Mouse (Mus musculus): ENCODE data around the gene Unc119.

The Unc119 gene

DNA sequence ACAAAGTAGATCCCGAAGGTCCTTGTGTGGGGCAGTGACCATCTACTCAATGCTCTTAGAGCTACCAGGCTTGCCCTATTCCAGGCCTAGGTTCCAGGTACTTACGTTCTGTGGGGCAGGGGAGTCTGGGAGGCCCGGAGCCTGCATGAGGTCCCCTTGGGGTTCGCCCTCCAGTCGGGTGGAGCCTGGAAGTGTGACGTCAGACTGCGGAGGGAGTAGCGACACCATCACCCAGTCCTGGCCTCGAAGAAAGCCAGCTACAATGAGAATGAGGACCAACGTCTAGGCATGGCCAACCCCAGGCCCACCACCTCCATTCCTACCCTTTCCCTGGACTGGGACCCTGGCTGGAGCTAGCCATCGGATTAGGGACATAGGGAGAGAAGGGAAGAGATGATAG, 28.4 kb downstream of the Unc119 start:
- DNase-seq (ENCODE audit: low spot score in 2 of 2) = no peak

DNA sequence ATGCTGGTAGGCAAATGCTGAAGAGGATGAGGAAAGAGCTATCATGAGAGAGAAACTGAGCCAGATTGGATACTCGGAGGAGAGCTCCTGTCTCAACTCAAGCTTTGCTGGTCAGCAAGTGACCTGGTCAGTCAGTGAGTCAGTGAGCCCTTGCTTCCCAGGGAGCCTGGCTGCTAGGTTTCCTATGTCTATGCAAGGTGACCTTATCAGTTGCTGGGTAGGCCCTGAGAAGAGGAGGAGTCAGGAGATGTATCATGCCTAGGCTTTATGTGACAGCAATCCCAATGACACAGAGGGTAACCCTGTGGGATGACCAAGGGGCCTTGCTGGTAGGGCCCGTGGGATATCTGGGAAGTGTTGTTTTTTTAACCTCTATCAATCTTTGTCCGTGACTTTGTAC, 28.9 kb downstream of the Unc119 start:
- DNase-seq (ENCODE audit: low spot score in 2 of 2) = no peak

DNA sequence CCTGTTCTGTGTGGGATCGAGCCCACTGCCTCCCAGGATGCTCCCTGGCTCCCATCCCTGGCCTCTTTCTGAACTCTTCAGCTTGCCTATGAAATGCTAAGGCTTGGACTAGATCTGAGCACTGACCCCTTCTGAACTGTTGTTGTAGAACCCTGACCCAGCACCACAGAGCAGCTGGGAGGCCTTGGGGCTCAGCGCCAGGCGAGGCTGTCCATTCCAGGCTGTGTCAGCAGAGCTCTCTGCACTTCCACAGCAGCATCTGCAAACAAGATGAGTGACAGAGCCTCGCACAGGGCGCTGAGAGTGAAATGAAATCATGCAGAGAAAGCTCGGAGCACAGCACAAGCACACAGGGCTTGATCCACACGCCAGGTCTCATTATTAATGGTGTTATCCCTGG, 29.3 kb downstream of the Unc119 start:
- no peak for DNase-seq (ENCODE audit: low spot score in 2 of 2)

DNA sequence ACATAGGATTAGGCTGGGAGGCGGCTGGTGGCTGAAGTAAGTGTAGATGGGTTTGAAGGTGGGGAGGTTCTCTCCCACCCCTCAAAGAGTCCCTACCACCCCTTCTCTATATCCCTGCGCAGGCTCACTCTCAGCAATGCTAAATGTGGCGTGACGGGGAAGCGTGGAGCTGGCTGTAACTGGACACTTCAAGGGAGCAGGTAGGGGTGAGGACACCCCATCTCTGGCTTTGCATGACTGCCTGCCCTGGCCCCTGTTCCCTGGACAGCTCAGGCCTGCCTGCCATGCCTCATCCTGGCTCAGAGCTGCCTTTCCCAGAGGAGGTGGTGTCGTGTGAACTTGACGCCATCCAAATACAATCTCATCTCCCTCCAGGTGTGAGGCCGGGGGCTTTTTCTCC, 30.9 kb downstream of the Unc119 start:
- no peak for DNase-seq (ENCODE audit: low spot score in 2 of 2)

DNA sequence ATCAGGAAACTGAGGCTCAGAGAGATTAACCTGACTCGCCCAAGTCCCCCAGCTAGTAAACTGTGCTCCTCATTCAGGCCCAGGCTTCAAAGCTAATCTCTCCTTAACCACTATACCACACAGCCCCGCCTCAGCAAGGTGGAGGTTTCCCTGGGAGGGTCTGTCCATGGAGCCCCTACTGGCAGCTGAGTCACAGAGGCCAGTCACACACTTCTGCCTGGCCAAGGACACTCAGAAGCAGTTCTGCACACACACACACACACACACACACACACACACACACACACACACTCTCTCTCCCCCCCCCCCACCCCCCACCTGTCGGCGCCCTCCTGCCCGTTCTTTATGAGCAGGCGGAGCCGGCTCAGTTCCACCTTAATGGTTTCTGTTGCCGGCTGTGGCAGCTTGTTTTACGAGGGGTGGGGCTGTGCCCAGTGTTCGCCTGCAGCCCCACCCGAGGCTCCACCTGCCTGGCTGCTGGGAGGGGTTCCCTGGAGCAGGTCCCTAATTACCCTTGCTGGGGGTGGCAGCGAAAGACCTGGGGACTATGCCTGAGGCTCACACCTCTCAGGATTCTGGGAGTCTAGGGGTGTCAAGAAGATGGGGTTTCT, 34.4 kb downstream of the Unc119 start:
- DNase-seq (ENCODE audit: low spot score in 2 of 2) = no peak

DNA sequence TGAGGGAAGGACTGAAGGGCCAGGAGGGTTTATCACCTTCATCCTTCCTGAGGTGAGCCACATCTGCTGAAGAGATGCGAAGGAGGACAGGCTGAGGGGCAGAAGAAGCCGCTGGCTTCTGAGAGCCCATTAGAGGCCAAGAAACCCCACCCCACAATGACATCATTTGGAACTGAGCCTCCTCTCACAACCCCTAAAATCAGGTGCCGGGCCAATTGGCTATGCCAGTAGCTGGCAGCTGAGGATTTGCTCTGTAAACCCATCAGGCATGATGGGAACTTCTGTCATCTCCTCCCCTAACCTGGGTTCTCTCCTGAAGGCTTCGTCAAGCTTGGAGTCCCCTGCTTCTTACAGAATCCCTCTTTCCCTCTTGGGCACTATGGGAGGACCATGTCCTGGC, 37.1 kb downstream of the Unc119 start:
- DNase-seq (ENCODE audit: low spot score in 2 of 2) = no peak

DNA sequence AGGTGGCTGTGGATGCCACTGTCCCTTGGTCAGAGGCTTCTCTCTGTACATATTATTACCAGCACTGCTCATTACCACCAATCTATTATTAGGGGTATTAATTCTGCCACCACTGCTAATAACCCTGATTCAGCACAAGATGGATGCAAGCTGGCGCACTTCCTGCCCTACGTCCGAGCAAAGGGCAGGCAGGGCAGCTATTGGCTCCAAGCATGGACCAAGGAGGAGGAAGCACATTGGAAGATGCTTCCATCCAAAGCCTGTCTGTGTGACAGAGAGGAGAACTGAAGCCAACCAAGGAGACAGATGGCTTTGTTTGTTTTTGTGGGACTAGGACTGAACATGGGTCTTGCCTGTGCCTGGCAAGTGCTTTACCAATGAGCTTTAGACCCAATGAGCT, 37.7 kb downstream of the Unc119 start:
- no peak for DNase-seq (ENCODE audit: low spot score in 2 of 2)

DNA sequence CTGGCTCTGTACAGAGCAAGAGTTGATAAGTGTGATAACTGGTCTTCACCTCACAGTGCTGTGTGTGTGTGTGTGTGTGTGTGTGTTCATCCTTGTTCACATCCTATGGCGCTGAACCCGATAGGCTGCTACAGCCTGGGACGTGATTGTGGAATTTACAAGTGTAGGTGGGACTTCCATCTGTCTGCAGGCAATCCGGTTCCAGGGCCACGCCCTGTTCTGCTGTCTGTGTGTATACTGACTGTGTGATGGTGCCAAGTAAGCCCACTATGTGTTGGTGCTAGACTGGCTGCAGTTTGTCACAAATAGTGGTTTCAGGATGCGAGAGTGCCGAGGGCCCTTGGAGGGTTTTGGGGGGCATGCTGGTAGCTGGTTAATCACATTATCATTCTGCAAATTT, 39.0 kb downstream of the Unc119 start:
- DNase-seq (ENCODE audit: low spot score in 2 of 2) = no peak

DNA sequence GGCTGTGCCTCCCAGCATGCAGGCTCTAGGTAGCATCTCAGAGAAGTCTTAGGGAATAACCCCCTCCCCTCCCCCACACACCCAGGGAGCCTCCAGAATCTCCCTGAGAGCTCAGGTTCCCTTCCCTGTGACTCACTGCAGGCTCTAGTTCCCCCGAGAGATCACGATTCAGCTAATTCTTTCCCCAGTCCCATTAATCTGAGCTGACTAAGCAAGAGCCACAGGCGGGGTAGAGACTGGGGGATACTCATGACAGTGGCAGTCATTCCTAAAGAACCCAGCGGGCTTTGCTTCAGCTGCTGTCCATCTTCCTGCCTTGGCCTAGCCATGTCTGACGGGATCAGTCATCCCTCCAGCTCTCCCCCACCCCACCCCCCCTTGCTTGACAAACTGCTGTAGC, 39.4 kb downstream of the Unc119 start:
- DNase-seq (ENCODE audit: low spot score in 2 of 2) = no peak

DNA sequence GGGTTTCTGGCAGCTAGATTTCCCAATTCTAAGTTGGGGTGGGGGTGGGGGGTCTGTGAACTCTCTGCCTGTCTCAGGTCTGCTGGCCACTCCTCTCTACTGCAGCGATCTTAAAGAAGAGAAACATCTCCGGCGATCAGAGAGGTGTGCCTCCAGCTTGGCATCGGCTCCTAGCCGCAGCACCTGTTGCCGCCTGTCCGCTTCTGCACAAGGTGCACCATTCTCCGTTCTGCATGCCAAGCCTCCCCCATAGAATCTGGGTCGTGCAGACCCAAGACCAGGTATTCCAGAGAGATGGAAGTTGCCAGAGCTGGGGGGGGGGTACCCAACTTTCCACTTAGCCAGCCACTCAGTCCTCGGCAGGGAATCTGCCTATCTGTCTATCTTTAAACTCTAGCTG, 42.5 kb downstream of the Unc119 start:
- no peak for DNase-seq (ENCODE audit: low spot score in 2 of 2)

DNA sequence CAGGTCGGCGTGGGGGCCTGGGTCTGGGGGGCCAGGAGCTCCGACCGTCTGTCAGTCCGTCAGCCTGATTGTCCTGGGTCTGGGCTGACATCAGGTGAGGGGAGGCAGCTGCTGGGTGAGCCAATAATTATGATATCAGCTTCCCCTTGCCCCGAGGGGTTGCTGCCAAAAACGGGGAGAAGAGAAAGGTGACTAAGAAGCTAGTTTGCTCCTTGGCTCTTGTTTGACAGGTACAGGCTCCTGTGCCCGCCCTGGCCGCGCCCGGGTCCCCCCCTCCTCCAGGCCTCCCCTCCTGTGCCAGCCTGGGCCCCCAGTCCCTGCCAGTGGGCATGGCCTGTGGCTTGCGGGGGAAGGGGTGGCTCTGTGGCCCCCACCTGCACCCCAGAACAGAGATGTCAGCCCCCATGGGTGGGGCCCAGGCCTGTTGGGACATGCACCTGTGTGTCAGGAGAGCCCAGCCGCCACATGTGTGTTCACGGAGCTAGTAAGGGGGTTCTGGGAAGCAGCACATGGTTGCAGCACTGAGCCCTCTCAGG, 43.3 kb downstream of the Unc119 start, which contains the start of gene Foxn1:
Gene Foxn1, minus strand, starts transcription at position 51 of the 536 bp plus-strand sequence.
- DNase-seq (ENCODE audit: low spot score in 2 of 2) = no peak

DNA sequence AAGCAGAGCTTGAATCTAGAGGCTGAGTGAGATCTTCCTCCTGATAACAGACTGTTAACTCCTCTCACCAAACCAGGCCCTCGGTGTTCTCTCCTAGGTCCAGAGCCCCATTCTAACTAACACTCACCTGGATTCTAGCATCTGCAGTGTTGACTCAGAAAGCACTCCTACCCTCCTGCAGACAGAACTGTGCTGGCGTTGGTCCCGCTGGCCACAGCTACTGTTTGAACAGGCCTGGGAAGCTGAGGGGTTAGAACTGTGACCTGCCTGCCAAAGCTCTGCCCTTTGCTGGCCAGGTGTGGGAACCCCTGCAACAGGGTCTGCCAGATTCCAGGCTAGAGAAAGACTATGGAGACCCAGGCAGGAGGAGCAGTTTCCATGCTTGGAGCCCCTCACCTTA, 49.4 kb downstream of the Unc119 start:
- DNase-seq (ENCODE audit: low spot score in 2 of 2) = no peak

DNA sequence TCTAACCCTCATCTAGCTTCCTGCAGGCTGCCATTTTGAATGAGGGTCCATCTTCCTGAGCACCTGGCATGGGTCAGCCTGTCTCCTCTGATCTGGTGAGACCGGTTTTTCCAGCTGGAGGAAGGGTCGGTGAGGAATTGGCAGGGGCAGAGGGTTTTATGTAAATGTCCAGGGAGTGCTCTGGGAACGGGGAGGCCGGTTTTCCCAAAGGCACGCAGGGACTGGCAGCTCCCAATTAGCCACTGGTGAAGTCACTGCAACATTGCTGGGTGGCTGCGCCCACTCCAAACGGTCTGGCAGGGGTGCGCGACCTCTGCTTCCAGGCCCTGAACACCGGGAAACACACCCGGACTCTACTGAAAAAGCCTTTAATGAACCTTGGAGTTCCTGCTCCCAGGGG, 53.7 kb downstream of the Unc119 start:
- no peak for DNase-seq (ENCODE audit: low spot score in 2 of 2)

DNA sequence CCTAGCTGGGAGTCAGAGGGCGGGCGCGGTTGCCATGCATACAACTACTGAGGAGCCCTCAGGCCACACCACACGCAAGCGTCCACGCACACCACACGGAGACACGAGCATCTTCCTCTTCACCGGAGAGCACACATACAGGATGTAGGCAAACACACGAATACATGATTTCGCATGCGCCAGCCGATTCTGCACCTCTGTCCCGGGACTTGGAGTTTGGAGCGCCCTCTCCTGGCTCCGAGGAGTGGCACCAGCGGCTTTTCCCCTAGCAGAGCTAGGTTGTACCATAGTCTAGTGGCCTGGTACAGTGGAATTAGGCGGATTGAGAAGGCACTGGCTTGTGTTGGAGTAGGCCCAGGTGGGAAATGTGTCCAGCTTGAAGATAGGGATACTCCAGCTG, 54.1 kb downstream of the Unc119 start:
- peak in 1 of 2 experiments; percentile 49 for DNase-seq (ENCODE audit: low spot score in 2 of 2)

DNA sequence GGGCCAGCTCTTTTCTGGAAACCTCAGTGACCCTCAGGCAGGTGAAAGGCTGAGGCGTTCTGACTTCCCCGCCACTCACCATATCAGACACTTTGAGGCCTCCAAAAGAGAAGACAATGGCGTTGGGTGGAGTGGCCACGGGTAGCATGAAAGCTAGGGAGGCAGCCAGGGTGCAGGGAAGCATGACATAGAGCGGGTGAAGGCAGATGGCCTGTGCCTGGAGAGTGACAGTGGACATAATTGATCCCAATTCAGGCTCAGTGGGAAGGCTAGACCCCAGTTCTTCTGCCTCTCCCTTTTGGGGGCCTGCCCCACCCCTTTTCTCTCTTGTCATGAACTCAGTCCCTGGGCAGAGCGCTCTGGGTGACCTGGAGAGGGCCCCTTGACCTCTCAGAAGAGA, 54.9 kb downstream of the Unc119 start:
- no peak for DNase-seq (ENCODE audit: low spot score in 2 of 2)
